Mouse (Mus musculus) MEL (cell line): ENCODE results near the gene Calm4. TPM values are rescaled to one million over a fixed set of nuclear protein-coding genes. Genes with fewer than 3 reads are reported as not detected.

Source experiments
- DNase-seq: peaks from one replicate; pipeline ENCODE4 v3.0.0; 2011; ENCODE audit warnings: low read depth, low spot score
- H3K27ac ChIP-seq: 2 replicates; pipeline ENCODE4 v1.5.1; 2012; ENCODE audit warnings: low read depth, mild to moderate bottlenecking, control low read depth, low read length, moderate library complexity; ENCODE audit not compliant: control insufficient read depth
- H3K27me3 ChIP-seq, 2 experiments: fragments of 150-350 bp in 1 of 2; sonication (generic) in 1 of 2; 2 replicates each; pipeline ENCODE4 v1.6.1; 2012; ENCODE audit warnings: low read length in 2 of 2, mild to moderate bottlenecking in 2 of 2, improper control_type of control experiment in 1 of 2, moderate library complexity in 1 of 2; ENCODE audit not compliant: insufficient read depth in 2 of 2, control insufficient read depth in 1 of 2
- H3K36me3 ChIP-seq, 2 experiments: 2 replicates each; pipeline ENCODE4 v1.6.1; 2012 to 2014; ENCODE audit warnings: low read length in 2 of 2, improper control_type of control experiment in 1 of 2, inconsistent platforms in 1 of 2, mild to moderate bottlenecking in 1 of 2; ENCODE audit not compliant: insufficient read depth in 2 of 2, control insufficient read depth in 1 of 2
- H3K4me1 ChIP-seq, 2 experiments: fragments of 150-350 bp in 1 of 2; sonication (generic) in 1 of 2; 2 replicates each; pipeline ENCODE4 v1.6.1; 2012; ENCODE audit warnings: low read length in 2 of 2, improper control_type of control experiment in 1 of 2, mild to moderate bottlenecking in 1 of 2; ENCODE audit not compliant: insufficient read depth in 2 of 2, control insufficient read depth in 1 of 2
- H3K4me3 ChIP-seq, 2 experiments: fragments of 150-350 bp in 1 of 2; sonication (generic) in 1 of 2; 2 replicates each; pipeline ENCODE4 v1.5.1; 2012; ENCODE audit warnings: low read depth in 2 of 2, low read length in 2 of 2, mild to moderate bottlenecking in 2 of 2, moderate library complexity in 2 of 2, control low read depth in 1 of 2, improper control_type of control experiment in 1 of 2; ENCODE audit not compliant: control insufficient read depth in 1 of 2, insufficient read depth in 1 of 2
- H3K79me2 ChIP-seq: 2 replicates; pipeline ENCODE4 v1.6.1; 2012; ENCODE audit warnings: mild to moderate bottlenecking, low read length, moderate library complexity; ENCODE audit not compliant: control insufficient read depth, poor library complexity, insufficient read depth
- H3K9ac ChIP-seq: 2 replicates; pipeline ENCODE4 v1.6.1; 2012; ENCODE audit warnings: low read depth, mild to moderate bottlenecking, control low read depth, low read length, moderate library complexity; ENCODE audit not compliant: control insufficient read depth, poor library complexity, severe bottlenecking
- H3K9me3 ChIP-seq: fragments of 150-350 bp; sonication (generic); replicated peaks from 2 replicates; pipeline ENCODE4 v1.6.1; 2012; ENCODE audit warnings: mild to moderate bottlenecking, low read length, improper control_type of control experiment, moderate library complexity; ENCODE audit not compliant: insufficient read depth
- E2F4 ChIP-seq: IDR thresholded peaks from 2 replicates; pipeline ENCODE4 v1.6.1; 2011; ENCODE audit warnings: low read depth, low read length, improper control_type of control experiment, borderline replicate concordance
- ELF1 ChIP-seq: IDR thresholded peaks from 2 replicates; pipeline ENCODE4 v1.6.1; 2014; ENCODE audit warnings: low read depth, mild to moderate bottlenecking, inconsistent platforms, low read length, improper control_type of control experiment, moderate library complexity
- EP300 ChIP-seq, 2 experiments: IDR thresholded peaks; 2 replicates each; pipeline ENCODE4 v1.6.1; 2011; ENCODE audit warnings: improper control_type of control experiment in 2 of 2, low read length in 2 of 2, low read depth in 1 of 2, mild to moderate bottlenecking in 1 of 2
- ETS1 ChIP-seq: IDR thresholded peaks from 2 replicates; pipeline ENCODE4 v1.6.1; 2012; ENCODE audit warnings: low read depth, mild to moderate bottlenecking, inconsistent platforms, low read length, improper control_type of control experiment, moderate library complexity
- GABPA ChIP-seq: IDR thresholded peaks from 2 replicates; pipeline ENCODE4 v1.6.1; 2012; ENCODE audit warnings: low read depth, mild to moderate bottlenecking, inconsistent platforms, low read length, improper control_type of control experiment, moderate library complexity
- KAT2A ChIP-seq: conservative IDR thresholded peaks from 2 replicates; pipeline ENCODE4 v1.6.1; 2012; ENCODE audit warnings: low read depth, low read length, improper control_type of control experiment, inconsistent platforms
- MAFK ChIP-seq: IDR thresholded peaks from 2 replicates; pipeline ENCODE4 v1.6.1; 2011; ENCODE audit warnings: low read depth, mild to moderate bottlenecking, low read length, improper control_type of control experiment, borderline replicate concordance
- MAX ChIP-seq: IDR thresholded peaks from 2 replicates; pipeline ENCODE4 v1.6.1; 2011; ENCODE audit warnings: low read length, improper control_type of control experiment
- MAZ ChIP-seq: IDR thresholded peaks from 2 replicates; pipeline ENCODE4 v1.6.1; 2012; ENCODE audit warnings: low read depth, mild to moderate bottlenecking, inconsistent platforms, low read length, improper control_type of control experiment
- MEF2A ChIP-seq: IDR thresholded peaks from 2 replicates; pipeline ENCODE4 v1.6.1; 2014; ENCODE audit warnings: low read depth, mild to moderate bottlenecking, inconsistent platforms, low read length, improper control_type of control experiment; ENCODE audit not compliant: poor library complexity, insufficient replicate concordance, severe bottlenecking; ENCODE audit errors: extremely low read depth
- MXI1 ChIP-seq: IDR thresholded peaks from 2 replicates; pipeline ENCODE4 v1.6.1; 2011; ENCODE audit warnings: mild to moderate bottlenecking, low read depth, low read length, improper control_type of control experiment
- MYB ChIP-seq: IDR thresholded peaks from 2 replicates; pipeline ENCODE4 v1.6.1; 2011; ENCODE audit warnings: mild to moderate bottlenecking, low read depth, low read length, improper control_type of control experiment
- NRF1 ChIP-seq: IDR thresholded peaks from 2 replicates; pipeline ENCODE4 v1.6.1; 2014; ENCODE audit warnings: low read depth, mild to moderate bottlenecking, inconsistent platforms, low read length, improper control_type of control experiment, moderate library complexity; ENCODE audit not compliant: poor library complexity, insufficient read depth, severe bottlenecking
- POLR2AphosphoS2 ChIP-seq: IDR thresholded peaks from 2 replicates; pipeline ENCODE4 v1.6.1; 2011; ENCODE audit warnings: low read length, improper control_type of control experiment
- RAD21 ChIP-seq: IDR thresholded peaks from 2 replicates; pipeline ENCODE4 v1.6.1; 2011; ENCODE audit warnings: mild to moderate bottlenecking, low read depth, low read length, improper control_type of control experiment
- SIN3A ChIP-seq: IDR thresholded peaks from 2 replicates; pipeline ENCODE4 v1.6.1; 2012; ENCODE audit warnings: low read length, improper control_type of control experiment, inconsistent platforms
- SMC3 ChIP-seq: IDR thresholded peaks from 2 replicates; pipeline ENCODE4 v1.6.1; 2011; ENCODE audit warnings: low read depth, low read length, improper control_type of control experiment
- TAL1 ChIP-seq: IDR thresholded peaks from 2 replicates; pipeline ENCODE4 v1.6.1; 2012; ENCODE audit warnings: mild to moderate bottlenecking, inconsistent platforms, low read length, moderate library complexity, mixed read lengths
- TBP ChIP-seq: IDR thresholded peaks from 2 replicates; pipeline ENCODE4 v1.8.0; 2011; ENCODE audit warnings: low read depth, low read length, improper control_type of control experiment
- UBTF ChIP-seq: IDR thresholded peaks from 2 replicates; pipeline ENCODE4 v1.6.1; 2012; ENCODE audit warnings: low read depth, mild to moderate bottlenecking, inconsistent platforms, low read length, improper control_type of control experiment, moderate library complexity, borderline replicate concordance; ENCODE audit not compliant: insufficient read depth
- USF1 ChIP-seq: IDR thresholded peaks from 2 replicates; pipeline ENCODE4 v1.6.1; 2014; ENCODE audit warnings: low read depth, mild to moderate bottlenecking, inconsistent platforms, low read length, improper control_type of control experiment, moderate library complexity
- USF2 ChIP-seq, 2 experiments: IDR thresholded peaks; 2 replicates each; pipeline ENCODE4 v1.6.1; 2011 to 2012; ENCODE audit warnings: improper control_type of control experiment in 2 of 2, low read length in 2 of 2, borderline replicate concordance in 1 of 2, inconsistent platforms in 1 of 2, low read depth in 1 of 2, mild to moderate bottlenecking in 1 of 2; ENCODE audit not compliant: insufficient read depth in 1 of 2
- ZKSCAN1 ChIP-seq: IDR thresholded peaks from 2 replicates; pipeline ENCODE4 v1.6.1; 2012; ENCODE audit warnings: low read depth, mild to moderate bottlenecking, inconsistent platforms, low read length, improper control_type of control experiment, moderate library complexity
- ZNF384 ChIP-seq: IDR thresholded peaks from 2 replicates; pipeline ENCODE4 v1.6.1; 2012; ENCODE audit warnings: low read depth, mild to moderate bottlenecking, inconsistent platforms, low read length, improper control_type of control experiment
- polyA plus RNA-seq, 2 experiments: library from polyadenylated mRNA; stranded (reverse) in 1 of 2; unstranded in 1 of 2; fragments of >175 nt in 1 of 2; fragments of >200 nt in 1 of 2; gene quantifications; 2 replicates each; pipeline versions ENCODE4 v1.2.1 to v1.2.4; 2012; ENCODE audit warnings: low replicate concordance in 2 of 2, low read depth in 1 of 2; ENCODE audit not compliant: insufficient read length in 2 of 2, insufficient read depth in 1 of 2, missing spikeins in 1 of 2
- total RNA-seq: library from RNA; depleted of rRNA; stranded (reverse); fragments of 300-350 nt; gene quantifications from 2 replicates; pipeline ENCODE4 v1.2.3, GENCODE M21; 2012

Gene Calm4
- total and polyA plus RNA-seq, 3 experiments, result not detected

DNA sequence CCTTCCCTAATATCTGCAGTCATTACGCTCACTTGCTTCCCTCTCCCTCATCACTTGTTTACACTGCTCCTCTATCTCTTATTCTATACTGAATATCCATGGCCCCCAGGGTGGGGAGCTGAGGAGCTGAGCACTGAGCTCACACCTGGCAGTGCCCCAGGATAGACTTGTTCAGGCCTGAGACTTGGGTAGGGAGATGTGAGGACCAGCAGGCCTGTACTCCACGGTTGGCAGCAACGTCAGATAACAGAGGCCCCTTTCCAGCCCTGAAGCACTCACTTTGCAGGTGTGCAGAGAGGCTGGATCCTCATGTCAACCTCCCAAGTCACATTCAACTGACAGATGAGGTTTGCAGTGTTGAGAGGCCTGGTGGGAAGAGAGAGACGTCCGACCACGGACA, 39.6 kb downstream of the Calm4 start:
- H3K27ac ChIP-seq, result no peak overlapping the region; the same call in 1 of the 2 replicates
- H3K79me2 ChIP-seq, result no peaks in the 10 kb centered on the region
- H3K9ac ChIP-seq, result no peak overlapping the region
- H3K9me3 ChIP-seq, result no peaks in the 10 kb centered on the region
- DNase-seq, result peak; percentile 37
- H3K4me3 ChIP-seq, result no peak overlapping the region
- H3K4me1 ChIP-seq, result peaks cover 3 to 4% of the 10 kb centered on the region in 2 experiments; a peak in 1 of 4 replicates
- no peaks in the 10 kb centered on the region for H3K27me3 ChIP-seq
- H3K36me3 ChIP-seq, result peaks cover under 1 to 3% of the 10 kb centered on the region in 2 experiments; a peak in 2 of 4 replicates
- TF ChIP-seq E2F4, result no peak
- TF ChIP-seq MYB, result no peak
- no peak for TF ChIP-seq ZKSCAN1
- TF ChIP-seq TAL1, result no peak
- TF ChIP-seq USF2 (IDR thresholded peaks at IDR 0.05; ENCODE audit: borderline replicate concordance in 1 of 2, insufficient read depth in 1 of 2, low read depth in 1 of 2, low read length in 2 of 2), result no peak
- TF ChIP-seq MAZ, result no peak
- no peak for TF ChIP-seq NRF1

DNA sequence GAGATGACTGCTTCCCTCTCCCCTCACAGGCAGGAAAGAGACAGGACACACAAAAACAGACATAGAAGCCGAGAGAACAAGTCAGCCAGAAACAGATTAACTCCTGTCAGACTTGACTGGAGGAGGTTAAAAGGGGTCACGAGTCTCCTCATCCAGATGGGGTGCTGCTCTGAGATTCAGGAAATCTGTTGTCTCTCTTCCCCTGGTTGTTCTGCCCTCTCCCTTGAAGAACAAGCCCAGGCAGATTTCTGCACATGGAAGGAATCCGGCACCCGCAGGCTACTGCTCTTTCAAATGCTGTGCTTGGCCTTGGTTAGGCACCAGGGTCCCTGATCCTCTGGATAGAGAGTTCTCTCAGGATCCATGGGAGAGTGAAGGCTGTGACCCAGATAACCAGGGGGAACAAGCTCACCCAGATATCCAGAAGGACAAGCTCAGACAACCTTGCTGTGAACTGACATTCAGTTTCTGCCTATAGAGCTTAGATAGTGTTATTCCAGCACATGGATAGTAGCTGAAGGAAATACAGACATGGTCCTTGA, 40.2 kb downstream of the Calm4 start:
- TF ChIP-seq RAD21, result no peak
- no peak for TF ChIP-seq MAX
- no peak for TF ChIP-seq MEF2A
- no peak for TF ChIP-seq ELF1
- no peak for TF ChIP-seq TBP
- no peak for TF ChIP-seq SMC3
- no peak for TF ChIP-seq EP300 (IDR thresholded peaks at IDR 0.05; ENCODE audit: low read depth in 1 of 2, low read length in 2 of 2)
- TF ChIP-seq ETS1, result no peak
- no peak for TF ChIP-seq SIN3A
- TF ChIP-seq KAT2A, result no peak
- TF ChIP-seq MAFK, result no peak
- no peak for TF ChIP-seq UBTF
- no peak for TF ChIP-seq MXI1
- TF ChIP-seq ZNF384, result no peak
- no peak for TF ChIP-seq USF2 (IDR thresholded peaks at IDR 0.05; ENCODE audit: borderline replicate concordance in 1 of 2, insufficient read depth in 1 of 2, low read depth in 1 of 2, low read length in 2 of 2)
- TF ChIP-seq TAL1, result no peak
- no peak for TF ChIP-seq POLR2AphosphoS2
- no peak for TF ChIP-seq USF1
- TF ChIP-seq GABPA, result no peak

More for the DNA sequence above, 40.2 kb downstream of the Calm4 start:
- peaks cover 3% of the 10 kb centered on the region in 2 experiments; a peak in 2 of 4 replicates for H3K36me3 ChIP-seq
- H3K4me1 ChIP-seq, result peaks cover 3 to 4% of the 10 kb centered on the region in 2 experiments; a peak in 1 of 4 replicates
- H3K27me3 ChIP-seq, result no peaks in the 10 kb centered on the region
- no peak overlapping the region for H3K9ac ChIP-seq
- no peak overlapping the region for H3K4me3 ChIP-seq
- no peak overlapping the region for H3K27ac ChIP-seq
- DNase-seq, result no peak
- no peaks in the 10 kb centered on the region for H3K79me2 ChIP-seq
- H3K9me3 ChIP-seq, result no peaks in the 10 kb centered on the region
